Mouse (Mus musculus) thymus, adult 2 months (tissue): ENCODE data around the gene Ppp2r5c.

Experiments
- CTCF ChIP-seq: fragments of 200-500 bp; IDR thresholded peaks from 2 replicates; pipeline ENCODE4 v1.5.1; 2012; ENCODE audit warnings: mild to moderate bottlenecking, control low read depth, low read length, moderate library complexity, borderline replicate concordance; ENCODE audit not compliant: control insufficient read depth, poor library complexity, insufficient read depth; ENCODE audit errors: extremely low read depth
- POLR2A ChIP-seq: fragments of 200-500 bp; IDR thresholded peaks from 2 replicates; pipeline ENCODE4 v1.6.1; 2012; ENCODE audit warnings: mild to moderate bottlenecking, low read length, control low read depth, moderate library complexity; ENCODE audit not compliant: control insufficient read depth, poor library complexity, insufficient read depth; ENCODE audit errors: extremely low read depth

DNA sequence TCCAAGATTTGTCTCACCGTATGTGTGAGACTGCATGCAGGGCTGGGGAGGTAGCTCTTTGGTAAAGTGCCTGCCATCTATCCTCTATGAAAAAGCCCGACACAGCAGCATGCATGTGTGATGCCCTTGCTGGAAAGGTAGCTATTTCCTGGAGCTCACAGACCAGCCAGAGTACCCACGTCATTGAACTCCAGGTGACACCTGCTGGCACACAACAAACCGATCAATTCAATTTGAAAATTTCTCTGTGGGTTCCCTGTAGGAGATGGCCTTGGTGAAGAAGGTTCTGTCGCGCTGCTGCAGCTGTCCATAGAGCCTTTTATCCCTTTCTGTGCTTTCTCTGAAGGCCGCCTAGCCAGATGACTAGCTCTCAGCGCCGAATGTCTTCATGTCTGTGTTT lies 92.9 kb downstream of the Ppp2r5c start:
- TF ChIP-seq POLR2A: no peak
- TF ChIP-seq CTCF: no peak
